Comparison of ENCODE assay signal across 24 mouse cellular contexts in genomic region chr6:108258631-108259030, GRCm38 (mm10).
"Had no signal": no experiment of that assay in that cellular context is flagged by ENCODE, and none has a peak within 500 bp of the region (broad histone marks: within the 10 kb centered on the region; RNA-seq: fewer than 3 reads in every experiment).

No protein-coding gene starts in this region.

- H3K27ac ChIP-seq: kidney, postnatal 0 days; layer of hippocampus, adult 2 months; left cerebral cortex, adult 2 months; limb, embryonic 12.5 days; limb, embryonic 15.5 days; liver, embryonic 14.5 days; midbrain, embryonic 10.5 days; midbrain, embryonic 13.5 days; neural tube, embryonic 13.5 days; stomach, embryonic 15.5 days had no signal

- ATAC-seq: liver, postnatal 0 days; midbrain, embryonic 13.5 days; midbrain, embryonic 16.5 days had no signal

- H3K4me3 ChIP-seq: layer of hippocampus, adult 2 months; left cerebral cortex, adult 2 months; limb, embryonic 12.5 days; limb, embryonic 15.5 days; megakaryocyte, embryonic 14.5 days; midbrain, embryonic 10.5 days; midbrain, embryonic 13.5 days; myocyte; neural tube, embryonic 13.5 days; stomach, embryonic 15.5 days had no signal

- H3K4me1 ChIP-seq: limb, embryonic 15.5 days; midbrain, embryonic 13.5 days had no signal

- DNase-seq: kidney, postnatal 25 days; layer of hippocampus, adult 9-11 months; layer of hippocampus, postnatal 36 days; left cerebral cortex, postnatal 4 days; liver, postnatal 0 days; lung, postnatal 14 days; retina, postnatal 1 day; right cerebral cortex, postnatal 25 days; spleen, adult 18-20 months; thymus, postnatal 25 days had no signal

- H3K4me2 ChIP-seq: limb, embryonic 12.5 days; limb, embryonic 15.5 days; liver, embryonic 11.5 days; midbrain, embryonic 13.5 days; neural tube, embryonic 13.5 days; stomach, embryonic 15.5 days had no signal

- H3K36me3 ChIP-seq: limb, embryonic 12.5 days; limb, embryonic 15.5 days; midbrain, embryonic 10.5 days; midbrain, embryonic 13.5 days; neural tube, embryonic 13.5 days; stomach, embryonic 15.5 days had no signal

- H3K9me3 ChIP-seq: limb, embryonic 12.5 days; limb, embryonic 15.5 days; megakaryocyte, embryonic 14.5 days; midbrain, embryonic 10.5 days; midbrain, embryonic 13.5 days; neural tube, embryonic 13.5 days; stomach, embryonic 15.5 days had no signal

- H3K9ac ChIP-seq: limb, embryonic 12.5 days; limb, embryonic 15.5 days; liver, embryonic 14.5 days; liver, postnatal 0 days; midbrain, embryonic 13.5 days; neural tube, embryonic 13.5 days; stomach, embryonic 15.5 days had no signal

- H3K27me3 ChIP-seq: limb, embryonic 12.5 days; limb, embryonic 15.5 days; megakaryocyte, embryonic 14.5 days; midbrain, embryonic 13.5 days; neural tube, embryonic 13.5 days; stomach, embryonic 15.5 days had no signal
